Mouse (Mus musculus) erythroid progenitor cell, adult 5-6 weeks (primary cell): ENCODE measurements around the gene Vps37b. TPM values are rescaled to one million over a fixed set of nuclear protein-coding genes. Genes with fewer than 3 reads are reported as not detected.

Experiments
- ATAC-seq: replicated peaks from 2 replicates; pipeline ENCODE4 v1.8.0; 2016; ENCODE audit warnings: moderate number of reproducible peaks, mild to moderate bottlenecking, moderate TSS enrichment, inconsistent platforms; ENCODE audit not compliant: poor library complexity, low FRiP score, severe bottlenecking
- total RNA-seq, 2 experiments: library from RNA; stranded (forward) in 1 of 2; stranded (reverse) in 1 of 2; fragments of 150-400 nt in 1 of 2; fragments of 186-747, 209-891 nt in 1 of 2; gene quantifications; 2 replicates each; pipeline versions ENCODE4 v1.2.3 to v1.2.4; 2015 to 2017; ENCODE audit warnings: low replicate concordance in 2 of 2

The Vps37b gene
- total RNA-seq, 2 experiments from 2014 or later = 9.6 to 15.5 TPM

GRCm38 (mm10) chr5:123966759-123967158, 65.3 kb downstream of the Vps37b start:
- no peak for ATAC-seq

GRCm38 (mm10) chr5:123964208-123964607, 67.9 kb downstream of the Vps37b start:
- ATAC-seq = no peak

GRCm38 (mm10) chr5:123961046-123961445, 71.0 kb downstream of the Vps37b start:
- no peak for ATAC-seq

DNA sequence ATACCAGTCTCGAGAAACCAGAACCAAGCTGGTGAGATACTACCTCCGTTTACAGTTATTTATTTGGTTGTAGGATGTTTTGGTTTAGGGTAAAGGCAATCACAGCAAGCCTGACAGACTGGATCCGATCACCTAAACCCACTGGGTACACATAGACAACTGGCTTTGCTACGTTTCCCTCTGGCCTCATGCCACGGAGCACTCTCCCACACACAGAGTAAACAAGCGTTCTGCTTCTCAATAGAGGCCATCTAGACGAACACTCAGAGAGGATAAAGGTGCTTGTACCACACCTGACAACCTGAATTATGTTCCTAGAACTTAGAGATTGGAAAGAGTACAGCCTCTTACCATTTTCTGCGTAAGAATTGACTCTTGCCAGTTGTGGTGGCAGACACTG, 71.9 kb downstream of the Vps37b start:
- ATAC-seq = no peak

- no peak for ATAC-seq
These were observed 73.1 kb downstream of the Vps37b start for GRCm38 (mm10) chr5:123959018-123959417.

DNA sequence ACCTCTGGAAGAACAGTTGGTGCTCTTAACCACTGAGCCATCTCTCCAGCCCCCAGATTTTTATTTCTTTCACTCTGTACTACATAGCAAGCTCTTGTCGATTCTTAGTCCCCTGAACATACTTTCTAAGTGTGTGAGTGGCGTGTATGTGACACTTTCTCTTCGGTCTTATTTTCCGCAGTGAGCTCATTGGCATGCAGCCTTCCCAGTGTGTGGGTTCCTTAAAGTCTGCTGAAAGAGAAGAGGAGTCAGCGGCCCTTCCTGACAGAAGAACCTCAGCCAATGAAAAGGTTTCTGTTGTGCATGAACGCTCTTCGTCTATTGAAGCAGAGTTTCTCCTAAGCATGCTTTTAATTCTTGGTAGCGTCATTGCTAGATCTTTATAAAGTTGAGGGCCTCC, 74.9 kb downstream of the Vps37b start:
- ATAC-seq = no peak

Other genes with a start within 250 kb of the Vps37b start
- gene Hcar2, start 166.8 kb downstream of the Vps37b start, total RNA-seq (2015; ENCODE audit: low replicate concordance) = 6.5 TPM in 1 of 2 replicates, not detected in the other
- gene Hcar2, start 166.8 kb downstream of the Vps37b start, total RNA-seq (2017; ENCODE audit: low replicate concordance) = 1.3 and 5.7 TPM in 2 replicates
- gene Hcar1, start 152.2 kb downstream of the Vps37b start, total RNA-seq (2015; ENCODE audit: low replicate concordance) = not detected in 2 replicates
- not detected in 2 replicates for gene Hcar1, start 152.2 kb downstream of the Vps37b start, total RNA-seq (2017; ENCODE audit: low replicate concordance)
- gene Denr, start 125.1 kb downstream of the Vps37b start, total RNA-seq (2015; ENCODE audit: low replicate concordance) = 10.1 and 18.0 TPM in 2 replicates
- gene Denr, start 125.1 kb downstream of the Vps37b start, total RNA-seq (2017; ENCODE audit: low replicate concordance) = 6.7 and 15.7 TPM in 2 replicates
- gene Gm43518, start 104.9 kb downstream of the Vps37b start, total RNA-seq (2015; ENCODE audit: low replicate concordance) = not detected in 2 replicates
- gene Gm43518, start 104.9 kb downstream of the Vps37b start, total RNA-seq (2017; ENCODE audit: low replicate concordance) = not detected in 2 replicates
- gene Ccdc62, start 101.6 kb downstream of the Vps37b start, total RNA-seq (2015; ENCODE audit: low replicate concordance) = 2.2 and 15.9 TPM in 2 replicates
- 0.39 TPM in 1 of 2 replicates, not detected in the other for gene Ccdc62, start 101.6 kb downstream of the Vps37b start, total RNA-seq (2017; ENCODE audit: low replicate concordance)
- gene Hip1r, start 58.6 kb downstream of the Vps37b start, total RNA-seq (2015; ENCODE audit: low replicate concordance) = 0.84 and 2.2 TPM in 2 replicates
- 8.2 and 18.2 TPM in 2 replicates for gene Hip1r, start 58.6 kb downstream of the Vps37b start, total RNA-seq (2017; ENCODE audit: low replicate concordance)
- 22.3 and 24.7 TPM in 2 replicates for gene Abcb9, start 63.5 kb upstream of the Vps37b start, total RNA-seq (2015; ENCODE audit: low replicate concordance)
- gene Abcb9, start 63.5 kb upstream of the Vps37b start, total RNA-seq (2017; ENCODE audit: low replicate concordance) = 23.8 and 25.2 TPM in 2 replicates
- 2.5 TPM in 1 of 2 replicates, not detected in the other for gene Ogfod2, start 80.0 kb upstream of the Vps37b start, total RNA-seq (2015; ENCODE audit: low replicate concordance)
- gene Ogfod2, start 80.0 kb upstream of the Vps37b start, total RNA-seq (2017; ENCODE audit: low replicate concordance) = 3.5 and 15.1 TPM in 2 replicates
- gene Arl6ip4, start 83.8 kb upstream of the Vps37b start, total RNA-seq (2015; ENCODE audit: low replicate concordance) = 22.6 and 57.3 TPM in 2 replicates
- 21.8 and 56.7 TPM in 2 replicates for gene Arl6ip4, start 83.8 kb upstream of the Vps37b start, total RNA-seq (2017; ENCODE audit: low replicate concordance)
- 0.42 and 2.5 TPM in 2 replicates for gene Pitpnm2, start 217.5 kb upstream of the Vps37b start, total RNA-seq (2015; ENCODE audit: low replicate concordance)
- 0.51 and 0.76 TPM in 2 replicates for gene Pitpnm2, start 217.5 kb upstream of the Vps37b start, total RNA-seq (2017; ENCODE audit: low replicate concordance)